Mouse (Mus musculus) ES-E14 (cell line): ENCODE measurements at regions not wholly inside any gene's neighbourhood (a gene's known extent, or its start where the extent isn't known, plus 50 kb on each side); places are given as distances from the start of the nearest gene placed in this dataset.

Experiments used
- DNase-seq: peaks from one replicate; pipeline ENCODE4 v3.0.0-alpha.2; 2013; ENCODE audit warnings: low read depth, low spot score
- H3K27ac ChIP-seq: 2 replicates; pipeline ENCODE4 v1.5.1; 2012; ENCODE audit warnings: low read depth, mild to moderate bottlenecking, low read length, moderate library complexity, mixed read lengths; ENCODE audit not compliant: poor library complexity, insufficient read depth, severe bottlenecking
- H3K36me3 ChIP-seq: 2 replicates; pipeline ENCODE4 v1.6.1; 2012; ENCODE audit warnings: mild to moderate bottlenecking, low read length, moderate library complexity, mixed read lengths; ENCODE audit not compliant: control insufficient read depth, poor library complexity, insufficient read depth, severe bottlenecking
- H3K4me1 ChIP-seq, 2 experiments: fragments of 150-350 bp in 1 of 2; sonication (generic) in 1 of 2; 2 replicates each; pipeline ENCODE4 v1.6.1; 2012; ENCODE audit warnings: low read length in 2 of 2, mild to moderate bottlenecking in 1 of 2, mixed read lengths in 1 of 2; ENCODE audit not compliant: control insufficient read depth in 2 of 2, insufficient read depth in 2 of 2, poor library complexity in 1 of 2
- H3K4me3 ChIP-seq, 2 experiments: fragments of 150-350 bp in 1 of 2; sonication (generic) in 1 of 2; 2 replicates each; pipeline ENCODE4 v1.5.1; 2012; ENCODE audit warnings: low read length in 2 of 2, low read depth in 1 of 2, mild to moderate bottlenecking in 1 of 2, mixed read lengths in 1 of 2; ENCODE audit not compliant: insufficient read depth in 1 of 2, poor library complexity in 1 of 2, severe bottlenecking in 1 of 2
- H3K9ac ChIP-seq: 2 replicates; pipeline ENCODE4 v1.6.1; 2012; ENCODE audit warnings: low read depth, mild to moderate bottlenecking, low read length, mixed read lengths; ENCODE audit not compliant: poor library complexity, insufficient read depth, severe bottlenecking
- H3K9me3 ChIP-seq: fragments of 150-350 bp; sonication (generic); 2 replicates; pipeline ENCODE4 v1.6.1; 2012; ENCODE audit warnings: low read depth, mild to moderate bottlenecking, low read length; ENCODE audit not compliant: control insufficient read depth, insufficient read depth
- CHD2 ChIP-seq: IDR thresholded peaks from 2 replicates; pipeline ENCODE4 v1.6.1; 2014; ENCODE audit warnings: mild to moderate bottlenecking, low read depth, low read length, inconsistent platforms
- HCFC1 ChIP-seq: IDR thresholded peaks from 2 replicates; pipeline ENCODE4 v1.6.1; 2012; ENCODE audit warnings: low read length, inconsistent platforms, borderline replicate concordance; ENCODE audit not compliant: insufficient read depth
- MAFK ChIP-seq: IDR thresholded peaks from 2 replicates; pipeline ENCODE4 v1.6.1; 2014; ENCODE audit warnings: mild to moderate bottlenecking, low read depth, low read length, inconsistent platforms; ENCODE audit not compliant: insufficient read depth
- ZC3H11A ChIP-seq: IDR thresholded peaks from 2 replicates; pipeline ENCODE4 v1.6.1; 2012; ENCODE audit warnings: low read depth, mild to moderate bottlenecking, inconsistent platforms, low read length, borderline replicate concordance
- ZNF384 ChIP-seq: IDR thresholded peaks from 2 replicates; pipeline ENCODE4 v1.6.1; 2012; ENCODE audit warnings: low read depth, low read length, inconsistent platforms
- in situ Hi-C, 2 experiments: fragments of 600-800 bp; cut with MboI; formaldehyde crosslinking; loops; one replicate each; pipeline ENCODE4 v1.15.1; 2025; ENCODE audit warnings: low sequenced_read_pairs in 2 of 2, inconsistent platforms in 1 of 2; ENCODE audit not compliant: unreplicated experiment in 2 of 2

DNA sequence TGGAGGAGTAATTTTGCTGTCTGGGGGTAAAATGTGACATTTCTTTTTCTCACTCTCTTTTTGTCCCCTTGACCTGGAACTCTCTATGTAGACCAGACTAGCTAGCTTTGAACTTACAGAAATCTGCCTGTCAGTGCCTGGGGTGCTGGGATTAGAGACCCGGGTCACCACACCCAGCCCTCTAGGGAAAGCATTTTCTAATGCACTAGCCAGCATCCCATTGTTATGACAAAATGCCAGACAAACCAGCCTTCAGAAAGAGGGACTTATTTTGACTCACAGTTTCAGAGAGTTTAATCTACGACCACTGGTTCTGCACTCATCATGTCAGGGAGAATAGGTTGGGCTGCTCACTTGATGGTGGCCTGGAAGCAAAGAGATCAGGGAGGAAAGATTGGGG lies 240.4 kb downstream of the Enc1 start:
- Histone ChIP-seq H3K27ac (peak overlapping the region; percentile 6; the same call in 1 of the 2 replicates), H3K9ac (peak overlapping the region; percentile 59; the same call in 1 of the 2 replicates), H3K36me3 (peaks cover 55% of the 10 kb centered on the region), H3K9me3 (no peaks in the 10 kb centered on the region), H3K4me1 (0 out of 4 replicates have a peak, but pooled peaks cover 2 to 3% of the 10 kb centered on the region in 2 experiments), H3K4me3 (peak overlapping the region in 1 of 2 experiments; percentile 57; a peak in 1 of 4 replicates)
- in situ Hi-C loops = loop anchor here in 1 of 2 experiments (25.0 kb wide), 1 partner anchor 244 kb away; the partner anchor contains the start of gene Enc1
- DNase-seq = no peak
- TF ChIP-seq CHD2 (no peak), HCFC1 (no peak), MAFK (no peak), ZNF384 (no peak), ZC3H11A (no peak)

DNA sequence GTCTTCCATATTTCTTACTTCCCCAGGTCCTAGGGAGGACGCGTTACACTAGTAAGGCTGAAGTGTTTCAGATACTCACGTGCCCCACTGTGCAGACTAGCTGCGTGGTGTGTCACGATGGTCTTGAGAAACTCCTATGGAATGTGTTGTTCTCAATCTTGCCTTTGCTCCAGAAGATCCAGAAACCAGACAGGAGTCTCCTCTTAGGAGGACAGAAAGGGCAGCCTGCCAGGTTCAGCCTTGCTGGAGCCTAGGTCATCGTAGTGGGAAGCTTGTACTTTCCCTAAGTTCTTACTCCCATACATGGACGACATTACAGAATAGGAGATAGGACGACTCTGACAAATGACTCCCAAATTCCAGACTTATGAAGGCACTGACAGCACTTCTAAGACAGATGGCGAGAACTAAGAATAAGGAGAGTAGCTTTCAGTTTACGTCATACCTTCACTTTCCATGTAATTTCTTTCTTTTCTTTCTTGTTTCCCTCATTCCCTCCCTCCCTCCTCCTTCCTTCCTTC lies 238.2 kb downstream of the Enc1 start:
- H3K9ac ChIP-seq = no peak overlapping the region
- in situ Hi-C loops = loop anchor here in 1 of 2 experiments (25.0 kb wide), 1 partner anchor 242 kb away; the partner anchor contains the start of gene Enc1
- no peak for DNase-seq
- no peak overlapping the region for H3K27ac ChIP-seq
- TF ChIP-seq ZNF384 (no peak), CHD2 (no peak), ZC3H11A (no peak), MAFK (no peak), HCFC1 (no peak)
- H3K4me1 ChIP-seq = 0 out of 4 replicates have a peak, but pooled peaks cover 0 to 2% of the 10 kb centered on the region in 2 experiments
- H3K36me3 ChIP-seq = peaks cover 36% of the 10 kb centered on the region
- no peak overlapping the region for H3K4me3 ChIP-seq
- no peaks in the 10 kb centered on the region for H3K9me3 ChIP-seq

- no peak for DNase-seq
- Histone ChIP-seq H3K4me1 (peaks cover 0 to 16% of the 10 kb centered on the region in 2 experiments; a peak in 1 of 4 replicates), H3K27ac (no peak overlapping the region), H3K9me3 (no peaks in the 10 kb centered on the region), H3K36me3 (peaks cover 19% of the 10 kb centered on the region), H3K4me3 (no peak overlapping the region), H3K9ac (no peak overlapping the region)
- no peak for TF ChIP-seq HCFC1
- TF ChIP-seq ZNF384 = no peak
- no peak for TF ChIP-seq MAFK
- TF ChIP-seq ZC3H11A = no peak
- TF ChIP-seq CHD2 = no peak
- in situ Hi-C loops = no loop called here
Observed at GRCm38 (mm10) chr13:97473971-97474365, 233.1 kb downstream of the Enc1 start.

- TF ChIP-seq MAFK (no peak), ZNF384 (no peak), HCFC1 (no peak), ZC3H11A (no peak), CHD2 (no peak)
- H3K4me1 ChIP-seq = peaks cover 0 to 16% of the 10 kb centered on the region in 2 experiments; a peak in 1 of 4 replicates
- no peak overlapping the region for H3K27ac ChIP-seq
- H3K4me3 ChIP-seq = no peak overlapping the region
- no peak overlapping the region for H3K9ac ChIP-seq
- peaks cover 15% of the 10 kb centered on the region for H3K36me3 ChIP-seq
- in situ Hi-C loops = no loop called here
- no peaks in the 10 kb centered on the region for H3K9me3 ChIP-seq
- DNase-seq = no peak
Observed at GRCm38 (mm10) chr13:97473256-97473970, 232.5 kb downstream of the Enc1 start.
